ENCODE assay signal across 8 mouse cellular contexts in genomic region chr2:91018061-91018788, GRCm38 (mm10). TPM values are rescaled to one million over a fixed set of nuclear protein-coding genes. Genes with fewer than 3 reads are reported as not detected.
DNase-seq lines count a peak whose midpoint lies in the region; ATAC-seq and TF ChIP-seq lines count a peak whose summit lies in the region.

No protein-coding gene starts in this region.

- peak; percentile 13 for DNase-seq in adrenal gland, adult 2 months
- DNase-seq in adrenal gland, adult 8-10 months, result no peak
- no peak for DNase-seq in left cerebral cortex, adult 2 months (ENCODE audit: extremely low spot score in 1 of 2, low spot score in 2 of 2)
- DNase-seq in left cerebral cortex, adult 8-10 months (ENCODE audit: low spot score in 2 of 2), result no peak
- DNase-seq in cerebellum, postnatal 10 days, result peak; percentile 56 to 57
- peak; percentile 38 to 41 for DNase-seq in layer of hippocampus, adult 2 months (ENCODE audit: low spot score in 2 of 2)
- DNase-seq in yolk sac, embryonic 10.5 days (ENCODE audit: low spot score), result no peak

- ATAC-seq in hindbrain, embryonic 12.5 days (ENCODE audit: low FRiP score), result no peak

- TF ChIP-seq CTCF in left cerebral cortex, adult 2 months (IDR thresholded peaks at IDR 0.05), result peak; percentile 55
- TF ChIP-seq CTCF in layer of hippocampus, adult 2 months (conservative IDR thresholded peaks at IDR 0.05), result peak; percentile 76

- H3K9ac ChIP-seq in hindbrain, embryonic 12.5 days, result no peak overlapping the region

- peak overlapping the region; percentile 34; the same call in 1 of the 2 replicates for H3K27ac ChIP-seq in left cerebral cortex, adult 2 months
- H3K27ac ChIP-seq in layer of hippocampus, adult 2 months, result peak overlapping the region; percentile 71
- H3K27ac ChIP-seq in hindbrain, embryonic 12.5 days, result no peak overlapping the region

- intact Hi-C loops in left cerebral cortex, adult 2 months (cut with DNase I), result loop anchor here (5.0 kb wide), 1 partner anchor 76 kb away; the partner anchor contains the start of gene Celf1

- no peaks in the 10 kb centered on the region for H3K27me3 ChIP-seq in hindbrain, embryonic 12.5 days

- WGBS in hindbrain, embryonic 12.5 days, result 85% methylated on average over 8 of the region's 8 CpGs

- no peak overlapping the region for H3K4me2 ChIP-seq in hindbrain, embryonic 12.5 days (replicated peaks)

- H3K36me3 ChIP-seq in hindbrain, embryonic 12.5 days, result peaks cover 46% of the 10 kb centered on the region

- H3K9me3 ChIP-seq in hindbrain, embryonic 12.5 days (replicated peaks), result no peaks in the 10 kb centered on the region

- H3K4me3 ChIP-seq in left cerebral cortex, adult 2 months, result no peak overlapping the region
- H3K4me3 ChIP-seq in layer of hippocampus, adult 2 months, result no peak overlapping the region
- H3K4me3 ChIP-seq in hindbrain, embryonic 12.5 days, result no peak overlapping the region

- no peaks in the 10 kb centered on the region for H3K4me1 ChIP-seq in hindbrain, embryonic 12.5 days

RNA-seq across cellular contexts. Expression of gene Rapsn, which starts 17.2 kb away (rescaled TPM):
- total RNA-seq in adrenal gland, adult 2 months (2021), result 1 to 10 TPM in 1 of 2 experiments, under 1 TPM in 1; 0.72 to 3.1 TPM
- polyA plus RNA-seq in adrenal gland, adult 2 months (2012; rRNA removed), result 3.8 and 5.0 TPM in 2 replicates
- total RNA-seq in adrenal gland, adult 8-10 months (2022), result 1 to 10 TPM; 1.6 to 7.5 (median 3.5) TPM
- total RNA-seq in left cerebral cortex, adult 2 months (2021), result under 1 TPM; 0.44 to 0.57 TPM
- total RNA-seq in left cerebral cortex, adult 8-10 months (2022), result under 1 TPM; 0.57 to 0.81 (median 0.70) TPM
- under 1 TPM in 1 of 2 experiments, not detected in 1; 0.31 TPM for total RNA-seq in layer of hippocampus, adult 2 months (2021)
- polyA plus RNA-seq in hindbrain, embryonic 12.5 days (2016; fragmentation: Nextera tagmentation; extraction: Ambion mirVana), result 2.5 and 4.1 TPM in 2 replicates

RNA-seq across cellular contexts. Expression of gene Psmc3, which starts 35.6 kb away (rescaled TPM):
- 100 to 1,000 TPM; 235 to 255 TPM for total RNA-seq in adrenal gland, adult 2 months (2021)
- polyA plus RNA-seq in adrenal gland, adult 2 months (2012; rRNA removed), result 28.1 and 31.9 TPM in 2 replicates
- total RNA-seq in adrenal gland, adult 8-10 months (2022), result 100 to 1,000 TPM; 172 to 187 (median 179) TPM
- 100 to 1,000 TPM; 205 to 207 TPM for total RNA-seq in left cerebral cortex, adult 2 months (2021)
- 100 to 1,000 TPM; 188 to 218 (median 202) TPM for total RNA-seq in left cerebral cortex, adult 8-10 months (2022)
- 100 to 1,000 TPM; 203 to 215 TPM for total RNA-seq in layer of hippocampus, adult 2 months (2021)
- polyA plus RNA-seq in hindbrain, embryonic 12.5 days (2016; fragmentation: Nextera tagmentation; extraction: Ambion mirVana), result 274 and 282 TPM in 2 replicates

RNA-seq across cellular contexts. Expression of gene Slc39a13, which starts 52.0 kb away (rescaled TPM):
- 10 to 100 TPM; 27.7 to 36.7 TPM for total RNA-seq in adrenal gland, adult 2 months (2021)
- 60.4 and 66.7 TPM in 2 replicates for polyA plus RNA-seq in adrenal gland, adult 2 months (2012; rRNA removed)
- total RNA-seq in adrenal gland, adult 8-10 months (2022), result 10 to 100 TPM; 31.4 to 57.3 (median 43.5) TPM
- total RNA-seq in left cerebral cortex, adult 2 months (2021), result 10 to 100 TPM; 30.1 to 32.3 TPM
- total RNA-seq in left cerebral cortex, adult 8-10 months (2022), result 10 to 100 TPM; 33.5 to 35.5 (median 34.7) TPM
- 10 to 100 TPM; 33.7 to 37.3 TPM for total RNA-seq in layer of hippocampus, adult 2 months (2021)
- 32.6 and 36.1 TPM in 2 replicates for polyA plus RNA-seq in hindbrain, embryonic 12.5 days (2016; fragmentation: Nextera tagmentation; extraction: Ambion mirVana)

Comparison
In these comparisons a context has a peak if more than half of its experiments do, and no peak if none do; other contexts are left out.
1. DNase-seq: peak in adrenal gland, adult 2 months (single experiment), cerebellum, postnatal 10 days (2 of 2) and layer of hippocampus, adult 2 months (2 of 2); none in adrenal gland, adult 8-10 months (single experiment), left cerebral cortex, adult 2 months (0 of 2), left cerebral cortex, adult 8-10 months (0 of 2) and yolk sac, embryonic 10.5 days (single experiment).